Mouse (Mus musculus) cerebellum, postnatal 4 days (tissue): ENCODE measurements at regions not wholly inside any gene's neighbourhood (a gene's known extent, or its start where the extent isn't known, plus 50 kb on each side); places are given as distances from the start of the nearest gene placed in this dataset.
A peak's percentile ranks its signal among the peaks of the same experiment; 100 is the strongest.
"Not testable (repeated sequence)": the region's sequence is repeated elsewhere in the genome, so short reads cannot be mapped to it uniquely, and the experiment has no call there.

Source experiments
- DNase-seq, 2 experiments: peaks; one replicate each; pipeline ENCODE4 v3.0.0; 2022; ENCODE audit warnings: low spot score in 2 of 2, mixed read lengths in 1 of 2

- DNase-seq = peak in 1 of 2 experiments; percentile 75
Observed at GRCm38 (mm10) chr17:47271979-47272677, 96.6 kb upstream of the Mrps10 start.

GRCm38 (mm10) chr17:47269053-47269891, 99.4 kb upstream of the Mrps10 start:
- DNase-seq = peak in 1 of 2 experiments; percentile 27

- no peak for DNase-seq
Observed at GRCm38 (mm10) chr17:47267843-47268242, 100.8 kb upstream of the Mrps10 start.

GRCm38 (mm10) chr17:47267076-47267475, 101.6 kb upstream of the Mrps10 start:
- DNase-seq = no peak

GRCm38 (mm10) chr17:47266335-47266734, 102.4 kb upstream of the Mrps10 start:
- DNase-seq = no peak

- DNase-seq = no peak
Observed at GRCm38 (mm10) chr17:47262986-47263385, 105.7 kb upstream of the Mrps10 start.

GRCm38 (mm10) chr17:47262141-47262540, 106.5 kb upstream of the Mrps10 start:
- DNase-seq = no peak

GRCm38 (mm10) chr17:47260976-47261375, 107.7 kb upstream of the Mrps10 start:
- DNase-seq = no peak

- no peak for DNase-seq
Observed at GRCm38 (mm10) chr17:47258296-47258695, 110.4 kb upstream of the Mrps10 start.

- no peak for DNase-seq
Observed at GRCm38 (mm10) chr17:47255209-47255608, 113.5 kb upstream of the Mrps10 start.

- DNase-seq = no peak
Observed at GRCm38 (mm10) chr17:47254026-47254425, 114.7 kb upstream of the Mrps10 start.

- DNase-seq = no peak
Observed at GRCm38 (mm10) chr17:47250001-47250400, 118.7 kb upstream of the Mrps10 start.

GRCm38 (mm10) chr17:47249176-47249575, 119.5 kb upstream of the Mrps10 start:
- no peak for DNase-seq

- DNase-seq = no peak
Observed at GRCm38 (mm10) chr17:47248053-47248452, 120.6 kb upstream of the Mrps10 start.

GRCm38 (mm10) chr17:47247516-47247915, 121.2 kb upstream of the Mrps10 start:
- no peak for DNase-seq

GRCm38 (mm10) chr17:47246605-47247004, 122.1 kb upstream of the Mrps10 start:
- no peak for DNase-seq

- DNase-seq = no peak
Observed at GRCm38 (mm10) chr17:47245635-47246034, 123.1 kb upstream of the Mrps10 start.

- no peak for DNase-seq
Observed at GRCm38 (mm10) chr17:47239086-47239485, 129.6 kb upstream of the Mrps10 start.

GRCm38 (mm10) chr17:47237881-47238280, 130.8 kb upstream of the Mrps10 start:
- not testable (repeated sequence) for DNase-seq

GRCm38 (mm10) chr17:47234343-47234742, 134.3 kb upstream of the Mrps10 start:
- no peak for DNase-seq

GRCm38 (mm10) chr17:47233003-47233678, 135.5 kb upstream of the Mrps10 start:
- DNase-seq = no peak

GRCm38 (mm10) chr17:47230715-47231114, 138.0 kb upstream of the Mrps10 start:
- no peak for DNase-seq
